Mouse (Mus musculus): ENCODE measurements around the gene Wipf2.
"Not testable (repeated sequence)": the region's sequence is repeated elsewhere in the genome, so short reads cannot be mapped to it uniquely, and the experiment has no call there.

Gene Wipf2

DNA sequence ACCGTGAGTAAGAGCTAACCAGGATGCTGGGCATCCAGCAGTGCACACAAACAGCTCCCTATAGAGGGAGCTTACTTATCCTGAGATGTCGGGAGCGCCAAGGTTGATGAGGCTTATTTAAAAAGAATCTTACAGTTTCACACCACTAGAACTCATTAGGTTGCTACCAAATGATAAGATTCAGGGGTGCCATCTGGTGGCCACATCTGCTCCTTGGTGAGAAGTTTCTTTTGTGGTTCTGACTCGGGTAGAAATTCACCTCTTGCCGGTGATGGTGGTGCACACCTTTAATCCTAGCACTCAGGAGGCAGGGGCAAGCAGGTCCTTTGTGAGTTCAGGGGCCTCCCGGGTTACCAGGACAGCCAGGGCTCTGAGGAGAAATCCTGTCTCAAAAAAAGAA lies 46.2 kb downstream of the Wipf2 start:
- DNase-seq (ENCODE audit: low spot score) = peak; percentile 81

- no peak for DNase-seq (ENCODE audit: low spot score)
These were observed 47.0 kb downstream of the Wipf2 start for GRCm38 (mm10) chr11:98910415-98910814.

GRCm38 (mm10) chr11:98911498-98911897 lies 48.1 kb downstream of the Wipf2 start:
- no peak for DNase-seq (ENCODE audit: low spot score)

DNA sequence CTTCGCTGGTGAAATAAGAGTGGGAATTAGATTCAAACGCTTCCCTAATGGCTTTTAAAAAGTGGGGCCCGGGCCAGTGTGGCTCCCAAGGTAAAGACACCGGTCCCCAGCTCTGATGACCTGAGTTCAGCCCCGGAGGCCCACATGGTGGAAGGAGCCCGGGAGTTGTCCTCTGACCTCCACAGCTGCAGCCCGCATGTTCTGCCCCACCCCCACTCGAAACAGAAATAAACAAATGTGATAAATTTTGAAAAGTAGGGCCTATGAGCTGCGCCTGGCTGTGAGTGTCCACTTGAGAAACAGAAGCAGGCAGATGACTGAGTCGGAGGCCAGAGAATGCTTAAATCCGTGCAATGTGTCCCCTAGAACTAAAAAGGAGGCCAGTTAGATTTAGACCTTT lies 50.8 kb downstream of the Wipf2 start:
- no peak for DNase-seq (ENCODE audit: low spot score)

DNA sequence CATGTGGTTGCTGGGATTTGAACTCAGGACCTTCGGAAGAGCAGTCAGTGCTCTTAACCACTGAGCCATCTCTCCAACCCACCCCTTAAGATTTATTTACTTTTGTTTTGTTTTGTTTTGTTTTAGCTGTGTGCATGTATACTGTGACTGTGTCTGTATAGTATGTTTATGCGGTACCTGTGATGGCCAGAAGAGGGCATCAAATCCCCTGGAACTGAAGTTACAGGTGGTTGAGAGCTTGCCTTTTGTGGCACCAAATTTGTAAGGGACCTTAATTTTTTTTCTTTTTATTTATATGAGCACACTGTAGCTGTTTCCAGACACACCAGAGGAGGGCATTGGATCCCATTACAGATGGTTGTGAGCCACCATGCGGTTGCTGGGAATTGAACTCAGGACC lies 52.9 kb downstream of the Wipf2 start:
- DNase-seq (ENCODE audit: low spot score) = not testable (repeated sequence)

DNA sequence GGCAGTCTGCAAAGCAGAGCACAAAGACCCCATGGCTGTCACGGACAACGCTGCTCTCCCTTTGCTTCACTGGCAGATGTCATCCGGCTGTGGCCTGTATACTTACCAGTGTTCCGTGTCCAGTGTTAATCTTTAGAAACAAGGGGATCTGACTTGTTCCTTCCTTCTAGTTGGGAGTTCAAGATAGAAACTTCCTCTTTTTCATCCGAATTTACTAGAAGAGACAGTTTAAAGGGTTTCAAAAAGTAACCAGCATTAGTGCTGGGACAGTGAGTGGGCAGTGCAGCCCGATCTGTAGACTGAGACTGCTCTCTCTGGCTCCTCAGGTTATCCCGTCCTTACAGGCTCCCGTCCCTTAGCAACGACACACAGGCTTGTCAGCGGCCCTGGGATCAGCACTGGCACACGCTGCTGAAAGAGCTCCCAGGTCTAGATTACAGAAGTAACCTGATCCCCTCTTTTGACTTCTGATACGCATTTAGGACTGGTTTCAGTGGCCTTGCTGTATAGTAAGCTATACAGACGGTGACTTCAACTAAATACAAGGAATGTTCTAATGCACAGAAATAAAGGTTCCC lies 54.1 kb downstream of the Wipf2 start:
- DNase-seq (ENCODE audit: low spot score) = no peak

GRCm38 (mm10) chr11:98918231-98918630 lies 54.8 kb downstream of the Wipf2 start:
- DNase-seq (ENCODE audit: low spot score) = no peak

DNA sequence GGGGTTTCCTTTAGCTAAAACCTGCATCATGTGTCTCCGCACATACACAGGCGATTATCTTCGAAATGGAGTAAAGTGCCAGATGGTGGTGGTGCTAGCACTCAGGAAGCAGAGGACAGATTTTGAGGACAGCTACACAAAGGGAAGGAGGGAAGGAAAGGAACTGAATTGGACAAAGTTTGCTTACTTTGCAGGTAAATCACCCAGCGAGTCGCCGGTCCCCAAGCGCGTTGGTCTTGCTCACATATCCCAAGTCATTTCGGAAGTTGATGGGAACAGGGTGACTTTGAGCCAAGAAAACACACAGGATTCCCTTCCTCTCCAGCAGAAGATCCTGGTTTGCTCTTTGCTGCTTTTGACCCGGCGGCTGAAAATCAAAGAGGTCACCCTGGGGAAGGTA lies 55.6 kb downstream of the Wipf2 start:
- no peak for DNase-seq (ENCODE audit: low spot score)

DNA sequence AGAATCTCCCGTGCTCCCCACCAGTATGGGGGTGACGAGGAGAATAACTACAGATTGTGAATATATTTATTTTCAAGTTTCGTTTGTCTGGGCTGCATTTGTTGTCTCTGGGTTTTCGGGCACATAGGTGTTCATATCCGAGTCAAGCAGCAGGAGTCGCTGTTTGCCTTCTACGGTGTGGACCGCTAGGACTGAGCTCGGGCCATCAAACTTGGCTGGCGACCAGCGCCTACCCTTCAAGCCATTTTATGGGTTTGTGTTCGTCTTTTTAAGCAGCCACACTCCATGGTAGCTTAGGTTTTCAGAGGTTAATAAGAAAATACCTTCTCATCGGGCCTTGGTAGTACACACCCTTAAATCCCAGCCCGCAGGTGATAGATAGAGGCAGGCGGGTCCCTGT lies 58.4 kb downstream of the Wipf2 start:
- peak; percentile 86 for DNase-seq (ENCODE audit: low spot score)

GRCm38 (mm10) chr11:98922307-98922706 lies 58.9 kb downstream of the Wipf2 start:
- DNase-seq (ENCODE audit: low spot score) = peak; percentile 72

- DNase-seq (ENCODE audit: low spot score) = not testable (repeated sequence)
These were observed 59.6 kb downstream of the Wipf2 start for GRCm38 (mm10) chr11:98922851-98923711.

DNA sequence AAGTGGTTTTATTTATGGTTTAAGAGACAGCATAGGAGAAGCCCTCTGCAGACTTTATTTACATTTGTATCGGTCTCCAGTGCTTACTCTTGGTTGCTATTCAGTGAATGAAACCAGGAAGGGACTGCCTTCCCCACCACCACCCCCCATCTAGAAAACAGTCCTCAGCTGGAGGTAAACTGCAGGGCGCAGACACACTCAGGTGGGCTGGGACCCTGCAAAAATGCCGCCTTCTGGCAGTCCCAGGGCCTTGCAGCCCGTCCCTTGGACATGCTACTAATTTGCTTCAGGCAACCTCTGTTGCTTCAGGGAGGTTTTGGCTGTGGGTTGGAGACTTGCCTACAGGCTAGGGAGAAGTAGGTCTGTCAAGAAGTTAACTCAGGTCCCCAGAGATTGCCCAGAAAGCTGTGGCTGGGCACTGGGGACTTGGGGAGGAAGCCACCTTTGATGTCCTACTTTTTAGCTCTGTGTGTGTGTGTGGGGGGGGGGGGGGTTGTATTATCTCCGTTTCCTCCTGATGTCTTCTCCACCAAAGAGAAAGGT lies 61.3 kb downstream of the Wipf2 start:
- DNase-seq (ENCODE audit: low spot score) = no peak

- peak; percentile 78 for DNase-seq (ENCODE audit: low spot score)
These were observed 61.9 kb downstream of the Wipf2 start for GRCm38 (mm10) chr11:98925265-98925721.

GRCm38 (mm10) chr11:98925868-98926311 lies 62.5 kb downstream of the Wipf2 start:
- DNase-seq (ENCODE audit: low spot score) = peak; percentile 81

DNA sequence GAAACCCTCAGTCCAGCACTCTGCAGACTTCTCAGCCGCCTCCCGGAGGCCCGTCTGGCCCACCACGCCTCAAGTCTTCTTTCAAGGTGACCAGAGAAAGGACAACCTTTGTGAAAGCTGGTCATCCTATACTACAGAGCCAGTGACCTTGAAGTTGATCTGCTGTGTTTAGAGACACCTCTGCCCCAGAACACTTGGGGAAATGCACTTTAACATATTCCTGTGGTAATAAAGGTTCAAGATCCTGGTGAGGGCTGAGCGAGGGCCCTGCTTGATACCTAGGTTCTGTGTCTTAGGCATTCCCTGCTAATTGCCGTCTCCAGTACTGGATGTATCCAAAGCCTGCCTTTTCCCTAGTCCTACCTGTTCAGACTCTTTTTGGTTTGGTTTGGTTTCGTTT lies 63.1 kb downstream of the Wipf2 start:
- no peak for DNase-seq (ENCODE audit: low spot score)

- peak; percentile 53 for DNase-seq (ENCODE audit: low spot score)
These were observed 64.1 kb downstream of the Wipf2 start, which contains the start of gene Rara for GRCm38 (mm10) chr11:98927438-98928076. TSS of gene Rara (plus strand) at chr11:98927818.

DNA sequence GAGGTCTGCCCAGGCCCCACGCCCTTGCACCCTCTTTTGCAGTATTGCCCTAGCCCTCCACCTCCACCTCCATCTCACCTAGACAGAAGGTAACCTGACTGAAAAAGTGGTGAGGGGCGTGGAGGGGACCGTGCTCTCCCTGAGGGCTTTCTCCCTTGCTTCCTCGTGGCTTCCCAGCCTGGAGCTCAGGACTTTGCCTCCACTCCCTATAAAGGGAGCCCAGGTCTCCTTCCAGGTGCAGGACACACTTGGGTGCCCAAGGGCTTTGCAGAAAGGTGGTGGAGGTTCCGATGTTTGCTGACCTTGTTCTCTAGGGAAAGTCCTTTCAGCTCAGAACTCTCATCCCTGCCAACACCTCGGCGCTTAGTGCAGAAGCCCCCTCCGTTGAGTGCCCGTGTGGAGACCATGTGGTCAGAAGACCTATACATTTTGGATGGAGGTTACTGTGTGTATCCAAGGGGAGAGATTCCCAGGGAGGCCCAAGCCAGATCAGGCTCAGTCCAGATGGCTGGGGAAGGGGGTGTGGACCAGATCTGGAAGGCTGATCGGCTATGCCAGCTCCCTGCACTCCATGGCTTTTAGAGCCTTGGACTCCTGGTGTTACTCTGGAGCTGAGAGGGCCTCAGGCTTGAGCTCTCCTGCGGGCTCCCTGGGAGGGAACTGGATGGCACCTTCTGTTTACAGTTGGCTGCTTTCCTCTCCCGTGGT lies 64.9 kb downstream of the Wipf2 start:
- DNase-seq (ENCODE audit: low spot score) = no peak

DNA sequence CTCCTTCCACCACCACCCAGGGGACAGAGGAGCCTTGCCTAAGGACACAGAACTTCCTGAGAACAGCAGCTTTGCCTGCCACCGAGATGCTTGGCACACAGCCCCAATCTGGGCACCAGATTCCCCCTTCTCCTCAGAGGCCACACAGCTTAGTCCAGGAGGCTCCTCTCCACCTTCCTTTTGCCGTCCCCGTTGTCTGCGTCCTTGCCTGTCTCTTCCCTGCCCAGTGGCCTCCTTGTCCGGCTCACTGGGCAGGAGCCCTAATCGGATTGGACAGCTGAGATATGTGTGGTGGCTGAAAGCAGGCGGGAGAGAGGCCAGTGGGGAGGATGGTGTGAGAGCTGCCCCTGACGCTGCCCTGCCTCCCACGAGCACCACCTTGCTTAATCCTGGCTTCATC lies 66.1 kb downstream of the Wipf2 start:
- no peak for DNase-seq (ENCODE audit: low spot score)

DNA sequence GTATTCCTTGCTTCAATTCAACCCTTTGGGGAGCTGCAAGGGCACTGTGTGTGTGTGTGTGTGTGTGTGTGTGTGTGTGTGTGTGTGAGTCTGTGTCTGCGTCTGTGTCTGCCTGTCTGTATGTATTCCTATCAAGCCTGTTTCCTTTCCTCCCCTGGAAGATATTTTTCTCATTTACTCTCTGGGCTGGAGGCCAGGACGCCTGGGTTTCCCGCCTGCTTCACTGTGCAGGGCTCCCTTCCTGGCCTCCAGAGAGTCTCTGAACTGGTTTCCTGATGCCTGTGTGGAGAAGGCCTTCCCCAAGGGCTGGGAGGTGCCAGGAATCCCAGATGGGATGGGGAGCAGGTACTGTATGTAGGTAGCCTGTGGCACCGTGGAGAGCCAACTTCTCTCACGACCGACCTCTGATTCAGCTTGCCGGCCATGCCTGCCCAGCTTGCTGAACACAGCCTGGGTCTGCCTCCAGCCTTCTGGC lies 66.7 kb downstream of the Wipf2 start:
- DNase-seq (ENCODE audit: low spot score) = no peak

GRCm38 (mm10) chr11:98930773-98931512 lies 67.5 kb downstream of the Wipf2 start:
- no peak for DNase-seq (ENCODE audit: low spot score)
